Mouse (Mus musculus): ENCODE data around the gene Hnrnpul2.

GRCm38 (mm10) chr19:8852236-8852928, 32.6 kb downstream of the Hnrnpul2 start:
- TF ChIP-seq POLR2A (IDR thresholded peaks at IDR 0.05; ENCODE audit: low read depth, low read length) (no peak), CTCF (IDR thresholded peaks at IDR 0.05; ENCODE audit: extremely low read depth, insufficient read length, insufficient replicate concordance, low read depth, low read length) (no peak)

All from small intestine, adult 2 months (tissue).